Mouse (Mus musculus) lung, postnatal 4 days (tissue): ENCODE results near the gene Fam43a.

Experiments used
- DNase-seq, 2 experiments: peaks; one replicate each; pipeline ENCODE4 v3.0.0; 2021

Gene Fam43a

GRCm38 (mm10) chr16:30596959-30597681 is 2.4 kb upstream of the Fam43a start:
- peak; percentile 90 to 94 for DNase-seq

- DNase-seq = peak; percentile 73 to 86
These were observed 1.0 kb downstream of the Fam43a start for GRCm38 (mm10) chr16:30600431-30601045.

DNA sequence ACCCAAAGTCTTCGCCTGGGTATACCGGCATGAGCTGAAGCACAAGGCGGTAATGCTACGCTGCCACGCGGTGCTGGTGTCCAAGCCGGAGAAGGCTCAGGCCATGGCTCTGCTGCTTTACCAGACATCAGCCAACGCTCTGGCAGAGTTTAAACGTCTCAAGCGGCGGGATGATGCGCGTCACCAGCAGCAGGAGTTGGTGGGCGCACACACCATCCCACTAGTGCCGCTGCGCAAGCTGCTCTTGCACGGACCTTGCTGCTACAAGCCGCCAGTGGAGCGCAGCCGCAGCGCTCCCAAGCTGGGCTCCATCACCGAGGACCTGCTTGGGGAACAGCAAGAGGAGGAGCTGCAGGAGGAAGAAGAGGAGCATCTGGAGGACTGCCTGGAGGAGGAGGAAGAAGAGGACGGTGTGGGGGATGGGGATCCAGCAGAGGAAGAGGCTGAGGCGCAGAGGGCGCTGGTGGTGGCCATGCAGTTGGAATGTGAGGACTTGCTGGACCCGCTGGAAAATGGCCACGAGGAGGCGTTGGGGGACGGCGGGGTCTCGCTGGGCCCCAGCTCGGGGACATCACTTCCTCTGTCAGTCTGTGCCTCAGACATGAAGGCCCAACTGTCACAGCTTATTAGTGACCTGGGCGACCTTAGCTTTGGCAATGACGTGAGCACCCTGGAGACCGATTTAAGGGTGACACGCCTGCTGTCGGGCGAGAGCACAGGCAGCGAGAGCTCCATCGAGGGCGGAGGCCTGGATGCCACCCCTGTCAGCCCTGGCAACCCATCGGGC is 1.7 kb downstream of the Fam43a start:
- peak; percentile 87 to 91 for DNase-seq

- DNase-seq = peak; percentile 50 to 63
These were observed 2.4 kb downstream of the Fam43a start for GRCm38 (mm10) chr16:30601946-30602345.

- DNase-seq = no peak
These were observed 3.4 kb downstream of the Fam43a start for GRCm38 (mm10) chr16:30602684-30603530.

- peak; percentile 39 to 73 for DNase-seq
These were observed 4.0 kb downstream of the Fam43a start for GRCm38 (mm10) chr16:30603531-30603842.

GRCm38 (mm10) chr16:30604061-30604806 is 4.7 kb downstream of the Fam43a start:
- DNase-seq = no peak

- DNase-seq = peak in 1 of 2 experiments; percentile 21
These were observed 5.2 kb downstream of the Fam43a start for GRCm38 (mm10) chr16:30604807-30605137.

- no peak for DNase-seq
These were observed 6.0 kb downstream of the Fam43a start for GRCm38 (mm10) chr16:30605528-30605927.

- no peak for DNase-seq
These were observed 8.3 kb downstream of the Fam43a start for GRCm38 (mm10) chr16:30607868-30608267.

DNA sequence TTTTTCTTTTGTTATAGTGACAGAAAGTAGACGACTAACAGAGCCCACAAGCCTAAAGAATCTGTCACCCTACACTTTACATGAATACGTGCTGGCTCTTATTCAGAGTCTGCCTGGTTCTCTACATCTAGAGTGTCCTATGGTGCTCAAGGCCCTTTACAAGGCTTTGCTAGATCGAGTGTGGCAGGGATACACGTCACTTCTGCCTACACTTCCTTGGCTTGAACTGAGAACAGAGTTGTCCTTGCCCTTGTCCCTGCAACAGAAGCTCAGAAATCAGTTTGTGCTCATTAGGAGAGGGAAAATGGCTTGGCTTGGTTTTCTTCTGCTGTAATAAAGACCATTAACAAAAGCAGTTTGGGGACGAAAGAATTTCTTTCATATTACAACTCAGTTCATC is 11.8 kb downstream of the Fam43a start:
- no peak for DNase-seq

DNA sequence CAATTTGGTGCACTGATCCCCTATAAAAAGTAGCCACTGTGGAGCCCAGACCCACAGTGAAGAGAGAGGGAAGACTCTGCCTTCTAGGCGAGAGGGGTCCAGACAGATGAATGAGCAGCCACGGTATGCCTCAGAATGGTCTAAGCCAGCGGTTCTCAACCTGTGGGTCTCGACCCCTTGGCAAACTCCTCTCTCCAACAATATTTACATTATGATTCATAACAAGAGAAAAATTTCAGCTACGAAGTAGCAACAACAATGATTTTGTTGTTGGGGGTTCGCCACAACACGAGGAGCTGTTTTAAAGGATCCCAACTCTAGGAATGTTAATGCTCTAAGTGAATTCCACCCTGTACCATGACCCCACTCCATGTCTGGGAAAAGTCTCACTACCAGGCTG is 13.6 kb downstream of the Fam43a start:
- DNase-seq = no peak

GRCm38 (mm10) chr16:30614122-30614521 is 14.6 kb downstream of the Fam43a start:
- no peak for DNase-seq

GRCm38 (mm10) chr16:30614705-30615317 is 15.3 kb downstream of the Fam43a start:
- DNase-seq = no peak

DNA sequence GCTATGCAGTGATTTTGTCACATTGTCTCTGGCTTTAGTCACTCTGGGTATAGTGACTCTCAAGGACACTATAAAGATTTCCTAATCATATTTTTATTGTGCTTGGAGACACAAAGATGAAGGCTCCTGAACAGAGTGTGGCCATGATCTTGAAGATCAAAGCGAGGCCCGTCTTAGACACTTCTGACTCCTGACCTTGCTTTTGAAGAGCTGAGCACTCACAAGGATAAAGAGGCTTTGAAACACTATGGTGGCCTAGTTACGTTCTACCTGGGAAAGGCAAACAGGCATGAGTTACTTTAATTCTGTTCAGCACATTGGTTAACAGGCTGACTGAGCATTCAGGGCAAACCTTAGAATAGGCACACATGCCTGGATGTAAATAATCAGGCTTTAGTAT is 16.8 kb downstream of the Fam43a start:
- DNase-seq = no peak

DNA sequence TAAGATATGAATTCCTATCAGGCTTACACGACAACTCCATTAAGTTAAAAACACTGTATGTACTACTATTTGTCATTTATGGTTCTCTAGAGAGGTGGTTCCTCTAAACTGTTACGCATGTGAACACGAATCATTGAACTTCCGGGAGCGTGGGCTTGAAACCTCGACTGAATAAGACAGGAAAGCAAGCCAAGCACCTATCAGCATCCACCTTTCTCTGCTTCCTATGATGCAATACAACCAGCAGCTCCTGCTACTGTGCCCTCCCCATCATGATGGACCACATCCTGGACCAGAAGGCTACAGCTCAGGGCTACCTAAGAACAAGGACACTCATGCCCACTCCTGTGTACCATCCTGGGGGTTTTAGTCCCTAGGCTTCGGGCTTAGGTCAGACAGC is 24.1 kb downstream of the Fam43a start:
- DNase-seq = no peak

DNA sequence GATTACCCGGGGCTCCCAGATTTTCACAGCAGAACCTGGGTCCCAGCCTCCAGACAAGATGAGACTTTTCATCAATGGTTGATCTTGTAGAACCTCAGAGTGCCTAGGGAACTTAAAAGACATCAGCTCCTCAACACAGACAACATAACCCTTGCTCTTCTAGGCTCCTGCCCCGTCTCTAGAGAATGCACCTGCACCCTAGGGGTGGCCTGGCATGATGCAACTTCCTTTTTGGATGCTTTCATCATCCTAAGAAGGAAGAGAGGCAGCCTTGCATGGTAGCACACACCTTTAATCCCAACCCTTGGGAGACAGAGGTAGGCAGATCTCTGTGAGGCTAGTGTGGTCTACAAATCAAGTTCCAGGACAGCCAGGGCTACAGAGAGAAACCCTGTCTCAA is 25.1 kb downstream of the Fam43a start:
- DNase-seq = no peak

GRCm38 (mm10) chr16:30627586-30628337 is 28.2 kb downstream of the Fam43a start:
- peak; percentile 24 to 60 for DNase-seq

- no peak for DNase-seq
These were observed 28.9 kb downstream of the Fam43a start for GRCm38 (mm10) chr16:30628401-30628800.

GRCm38 (mm10) chr16:30629509-30629908 is 30.0 kb downstream of the Fam43a start:
- DNase-seq = no peak
